10 mouse cellular contexts compared by ENCODE assay signal in the genomic region with DNA sequence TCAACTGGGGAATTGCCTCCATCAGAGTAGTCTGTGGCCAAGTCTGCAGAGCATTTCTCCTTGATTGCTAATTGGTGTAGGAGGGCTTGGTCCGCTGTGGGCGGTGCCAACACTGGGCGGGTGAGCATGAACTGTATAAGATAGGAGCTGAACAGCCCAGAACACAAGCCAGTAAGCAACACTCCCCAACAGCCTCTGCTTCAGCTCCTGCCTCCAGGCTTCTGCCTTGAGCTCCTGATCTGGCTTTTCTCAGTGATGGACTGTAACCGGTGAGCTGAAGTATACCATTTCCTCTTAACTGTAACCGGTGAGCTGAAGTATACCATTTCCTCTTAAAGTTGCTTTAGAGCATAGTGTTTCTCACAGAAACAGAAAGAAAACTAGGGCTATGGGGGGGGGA. TPM values are rescaled to one million over a fixed set of nuclear protein-coding genes. Genes with fewer than 3 reads are reported as not detected.
DNase-seq lines count a peak whose midpoint lies in the region; ATAC-seq lines count a peak whose summit lies in the region.
"Had no signal": no experiment of that assay in that cellular context is flagged by ENCODE, and none has a peak within 500 bp of the region (broad histone marks: within the 10 kb centered on the region; RNA-seq: fewer than 3 reads in every experiment).

No protein-coding gene starts in this region.

- H3K4me1 ChIP-seq in forebrain, embryonic 13.5 days = no peaks in the 10 kb centered on the region
- no peaks in the 10 kb centered on the region for H3K4me1 ChIP-seq in forebrain, embryonic 15.5 days

- H3K27me3 ChIP-seq in forebrain, embryonic 13.5 days = no peaks in the 10 kb centered on the region
- H3K27me3 ChIP-seq in forebrain, embryonic 15.5 days = no peaks in the 10 kb centered on the region

- no peak overlapping the region for H3K4me3 ChIP-seq in forebrain, embryonic 13.5 days
- no peak overlapping the region for H3K4me3 ChIP-seq in forebrain, embryonic 15.5 days

- peak; percentile 59 for ATAC-seq in granulocyte monocyte progenitor cell, adult 5-6 weeks (replicated peaks; ENCODE audit: poor library complexity, severe bottlenecking)
- peak; percentile 93 for ATAC-seq in megakaryocyte-erythroid progenitor cell, adult 5-6 weeks (replicated peaks; ENCODE audit: low FRiP score, low TSS enrichment, poor library complexity, severe bottlenecking)
- no peak for ATAC-seq in forebrain, embryonic 13.5 days
- no peak for ATAC-seq in forebrain, embryonic 15.5 days (replicated peaks)

- WGBS in forebrain, embryonic 13.5 days = 77% methylated on average over 5 of the region's 5 CpGs
- WGBS in forebrain, embryonic 15.5 days = 74% methylated on average over 5 of the region's 5 CpGs

- DNase-seq in CD4-positive, CD25-positive, alpha-beta regulatory T cell, adult 2 months (ENCODE audit: low read depth, low spot score) = peak; percentile 70
- peak; percentile 83 for DNase-seq in MEL-GATA-1-ER (ENCODE audit: extremely low read depth, low read depth)
- DNase-seq in urinary bladder, postnatal 25 days (ENCODE audit: low spot score) = no peak
- no peak for DNase-seq in right cerebral cortex, postnatal 14 days
- DNase-seq: cerebellum, postnatal 25 days; heart, postnatal 4 days had no signal

- no peaks in the 10 kb centered on the region for H3K9me3 ChIP-seq in forebrain, embryonic 13.5 days (replicated peaks)
- no peaks in the 10 kb centered on the region for H3K9me3 ChIP-seq in forebrain, embryonic 15.5 days

- no peak overlapping the region for H3K27ac ChIP-seq in forebrain, embryonic 13.5 days
- no peak overlapping the region for H3K27ac ChIP-seq in forebrain, embryonic 15.5 days (replicated peaks)

- H3K4me2 ChIP-seq in forebrain, embryonic 13.5 days = no peak overlapping the region
- no peak overlapping the region for H3K4me2 ChIP-seq in forebrain, embryonic 15.5 days (replicated peaks)

- H3K9ac ChIP-seq in forebrain, embryonic 13.5 days = no peak overlapping the region
- no peak overlapping the region for H3K9ac ChIP-seq in forebrain, embryonic 15.5 days (replicated peaks)

- no peaks in the 10 kb centered on the region for H3K36me3 ChIP-seq in forebrain, embryonic 13.5 days (ENCODE audit: poor library complexity, severe bottlenecking)
- H3K36me3 ChIP-seq in forebrain, embryonic 15.5 days = no peaks in the 10 kb centered on the region

RNA-seq across cellular contexts. Expression of a gene that starts 12.8 kb away (rescaled TPM):
- total RNA-seq in granulocyte monocyte progenitor cell, adult 5-6 weeks (2014; fragmentation: Nextera tagmentation) = 15.9 and 19.1 TPM in 2 replicates
- total RNA-seq in granulocyte monocyte progenitor cell, adult 5-6 weeks (2017) = 28.0 and 29.0 TPM in 2 replicates
- total RNA-seq in megakaryocyte-erythroid progenitor cell, adult 5-6 weeks (2014; fragmentation: Nextera tagmentation) = 17.4 and 28.9 TPM in 2 replicates
- 21.1 and 38.7 TPM in 2 replicates for total RNA-seq in megakaryocyte-erythroid progenitor cell, adult 5-6 weeks (2017)
- 30.5 and 30.8 TPM in 2 replicates for polyA plus RNA-seq in forebrain, embryonic 13.5 days (2015; fragmentation: Nextera tagmentation; extraction: Ambion mirVana)
- 48.2 and 51.0 TPM in 2 replicates for polyA plus RNA-seq in forebrain, embryonic 15.5 days (2015; fragmentation: Nextera tagmentation; extraction: Ambion mirVana)

Comparison
In these comparisons a context has a peak if more than half of its experiments do, and no peak if none do; other contexts are left out.
1. DNase-seq: peak in CD4-positive, CD25-positive, alpha-beta regulatory T cell, adult 2 months (single experiment) and MEL-GATA-1-ER (single experiment); none in urinary bladder, postnatal 25 days (single experiment) and right cerebral cortex, postnatal 14 days (single experiment).
2. ATAC-seq: peak in granulocyte monocyte progenitor cell, adult 5-6 weeks (single experiment) and megakaryocyte-erythroid progenitor cell, adult 5-6 weeks (single experiment); none in forebrain, embryonic 13.5 days (single experiment) and forebrain, embryonic 15.5 days (single experiment).